Mouse (Mus musculus) T-helper 17 cell (primary cell): ENCODE results near the gene Rpusd1.

Experiments used
- in situ Hi-C, 2 experiments: fragments of 300-600 bp; cut with MboI, MseI; formaldehyde crosslinking; loops; 1 replicate in 1 of 2; 2 replicates in 1 of 2; pipeline ENCODE4 v1.15.1; 2025; ENCODE audit warnings: high pct_unique_total_duplicates in 2 of 2

Gene Rpusd1

GRCm38 (mm10) chr17:25727265-25728008 is at the start of gene Rpusd1, which contains the start of gene Chtf18:
TSS of gene Rpusd1 (plus strand) at chr17:25727670.
TSS of gene Chtf18 (minus strand) at chr17:25727419.
- in situ Hi-C loops = no loop called here

GRCm38 (mm10) chr17:25677969-25678368 is 49.5 kb upstream of the Rpusd1 start:
- in situ Hi-C loops = no loop called here

GRCm38 (mm10) chr17:25679818-25680217 is 47.7 kb upstream of the Rpusd1 start:
- in situ Hi-C loops = no loop called here

GRCm38 (mm10) chr17:25681636-25682035 is 45.8 kb upstream of the Rpusd1 start:
- in situ Hi-C loops = no loop called here

GRCm38 (mm10) chr17:25686323-25686722 is 41.1 kb upstream of the Rpusd1 start:
- in situ Hi-C loops = no loop called here

- in situ Hi-C loops = no loop called here
These were observed 38.5 kb upstream of the Rpusd1 start for GRCm38 (mm10) chr17:25688922-25689321.

GRCm38 (mm10) chr17:25696263-25696662 is 31.2 kb upstream of the Rpusd1 start:
- in situ Hi-C loops = loop anchor here (5.0 to 10.0 kb wide), 2 partner anchors 219 to 1149 kb away; partner anchors contain the start of gene Nkx2-5 (in 1 of the 2)

GRCm38 (mm10) chr17:25698446-25698845 is 29.0 kb upstream of the Rpusd1 start:
- in situ Hi-C loops = loop anchor here (5.0 to 10.0 kb wide), 2 partner anchors 221 to 1146 kb away; partner anchors contain the start of gene Nkx2-5 (in 1 of the 2)

- in situ Hi-C loops = no loop called here
These were observed 26.5 kb upstream of the Rpusd1 start for GRCm38 (mm10) chr17:25700863-25701496.

GRCm38 (mm10) chr17:25709994-25710393 is 17.5 kb upstream of the Rpusd1 start:
- in situ Hi-C loops = no loop called here

- in situ Hi-C loops = no loop called here
These were observed 16.3 kb upstream of the Rpusd1 start for GRCm38 (mm10) chr17:25711136-25711535.

GRCm38 (mm10) chr17:25715627-25716026 is 11.8 kb upstream of the Rpusd1 start:
- in situ Hi-C loops = no loop called here

- in situ Hi-C loops = no loop called here
These were observed 11.3 kb upstream of the Rpusd1 start for GRCm38 (mm10) chr17:25716130-25716529.

- in situ Hi-C loops = no loop called here
These were observed 10.5 kb upstream of the Rpusd1 start, which contains the start of gene Gng13 for GRCm38 (mm10) chr17:25716711-25717637. TSS of gene Gng13 (plus strand) at chr17:25717171.

GRCm38 (mm10) chr17:25717691-25718090 is 9.8 kb upstream of the Rpusd1 start:
- in situ Hi-C loops = no loop called here

- in situ Hi-C loops = no loop called here
These were observed 6.0 kb upstream of the Rpusd1 start for GRCm38 (mm10) chr17:25721476-25721875.

- in situ Hi-C loops = no loop called here
These were observed 4.0 kb upstream of the Rpusd1 start for GRCm38 (mm10) chr17:25723470-25723869.

GRCm38 (mm10) chr17:25723919-25724318 is 3.6 kb upstream of the Rpusd1 start:
- in situ Hi-C loops = no loop called here

GRCm38 (mm10) chr17:25725264-25725663 is 2.2 kb upstream of the Rpusd1 start:
- in situ Hi-C loops = no loop called here

- in situ Hi-C loops = no loop called here
These were observed 470 bp downstream of the Rpusd1 start for GRCm38 (mm10) chr17:25728009-25728270.

GRCm38 (mm10) chr17:25732082-25732481 is 4.6 kb downstream of the Rpusd1 start:
- in situ Hi-C loops = loop anchor here in 1 of 2 experiments (5.0 kb wide), 1 partner anchor 65 kb away; the partner anchor contains the start of genes AC134908.4 and Metrn

GRCm38 (mm10) chr17:25735246-25735645 is 7.8 kb downstream of the Rpusd1 start:
- in situ Hi-C loops = no loop called here
